Mouse (Mus musculus): ENCODE measurements around the gene Tgfbr1. TPM values are rescaled to one million over a fixed set of nuclear protein-coding genes. Genes with fewer than 3 reads are reported as not detected.
A peak's percentile ranks its signal among the peaks of the same experiment; 100 is the strongest.

Gene Tgfbr1
- polyA plus RNA-seq, 1 experiment, result 1.7 TPM

- Histone ChIP-seq H3K4me3 (ENCODE audit: low read depth, low read length) (no peak overlapping the region), H3K4me1 (ENCODE audit: control insufficient read depth, insufficient read depth, insufficient read length, low read length) (peaks cover 14% of the 10 kb centered on the region; the same call in 1 of the 2 replicates), H3K27ac (ENCODE audit: insufficient read depth, low read depth, low read length) (no peak overlapping the region), H3K27me3 (ENCODE audit: control insufficient read depth, insufficient read depth, low read length) (no peaks in the 10 kb centered on the region), H3K36me3 (ENCODE audit: control insufficient read depth, insufficient read depth, low read length) (no peaks in the 10 kb centered on the region)
- WGBS, result 79% methylated on average over 14 of the region's 14 CpGs
- TF ChIP-seq CTCF (IDR thresholded peaks at IDR 0.05; ENCODE audit: extremely low read depth, insufficient read length, insufficient replicate concordance, low read depth, low read length), result no peak
- no peak for TF ChIP-seq POLR2A (IDR thresholded peaks at IDR 0.05; ENCODE audit: low read depth, low read length)
These were observed 40.3 kb upstream of the Tgfbr1 start for GRCm38 (mm10) chr4:47312676-47313075.

GRCm38 (mm10) chr4:47313710-47314410, 39.2 kb upstream of the Tgfbr1 start:
- H3K36me3 ChIP-seq (ENCODE audit: control insufficient read depth, insufficient read depth, low read length), result no peaks in the 10 kb centered on the region
- H3K27ac ChIP-seq (ENCODE audit: insufficient read depth, low read depth, low read length), result peak overlapping the region; percentile 41
- peaks cover 14% of the 10 kb centered on the region for H3K4me1 ChIP-seq (ENCODE audit: control insufficient read depth, insufficient read depth, insufficient read length, low read length)
- TF ChIP-seq POLR2A (IDR thresholded peaks at IDR 0.05; ENCODE audit: low read depth, low read length) (no peak), CTCF (IDR thresholded peaks at IDR 0.05; ENCODE audit: extremely low read depth, insufficient read length, insufficient replicate concordance, low read depth, low read length) (no peak)
- no peak overlapping the region for H3K4me3 ChIP-seq (ENCODE audit: low read depth, low read length)
- H3K27me3 ChIP-seq (ENCODE audit: control insufficient read depth, insufficient read depth, low read length), result no peaks in the 10 kb centered on the region
- 67% methylated on average over 8 of the region's 8 CpGs for WGBS

GRCm38 (mm10) chr4:47315458-47315857, 37.6 kb upstream of the Tgfbr1 start:
- H3K4me3 ChIP-seq (ENCODE audit: low read depth, low read length), result no peak overlapping the region
- TF ChIP-seq CTCF (IDR thresholded peaks at IDR 0.05; ENCODE audit: extremely low read depth, insufficient read length, insufficient replicate concordance, low read depth, low read length), result no peak
- no peak for TF ChIP-seq POLR2A (IDR thresholded peaks at IDR 0.05; ENCODE audit: low read depth, low read length)
- H3K27ac ChIP-seq (ENCODE audit: insufficient read depth, low read depth, low read length), result peak overlapping the region; percentile 47; the same call in 1 of the 2 replicates
- WGBS, result 60% methylated on average over 2 of the region's 2 CpGs
- peaks cover 13% of the 10 kb centered on the region for H3K4me1 ChIP-seq (ENCODE audit: control insufficient read depth, insufficient read depth, insufficient read length, low read length)
- H3K36me3 ChIP-seq (ENCODE audit: control insufficient read depth, insufficient read depth, low read length), result no peaks in the 10 kb centered on the region
- no peaks in the 10 kb centered on the region for H3K27me3 ChIP-seq (ENCODE audit: control insufficient read depth, insufficient read depth, low read length)

GRCm38 (mm10) chr4:47316432-47316831, 36.6 kb upstream of the Tgfbr1 start:
- Histone ChIP-seq H3K27me3 (ENCODE audit: control insufficient read depth, insufficient read depth, low read length) (no peaks in the 10 kb centered on the region), H3K27ac (ENCODE audit: insufficient read depth, low read depth, low read length) (0 out of 2 replicates have a peak overlapping the region, but pooled peaks have one; percentile 23), H3K4me1 (ENCODE audit: control insufficient read depth, insufficient read depth, insufficient read length, low read length) (peaks cover 7% of the 10 kb centered on the region), H3K36me3 (ENCODE audit: control insufficient read depth, insufficient read depth, low read length) (no peaks in the 10 kb centered on the region), H3K4me3 (ENCODE audit: low read depth, low read length) (no peak overlapping the region)
- 72% methylated on average over 6 of the region's 6 CpGs for WGBS
- no peak for TF ChIP-seq CTCF (IDR thresholded peaks at IDR 0.05; ENCODE audit: extremely low read depth, insufficient read length, insufficient replicate concordance, low read depth, low read length)
- TF ChIP-seq POLR2A (IDR thresholded peaks at IDR 0.05; ENCODE audit: low read depth, low read length), result no peak

GRCm38 (mm10) chr4:47319561-47320321, 33.3 kb upstream of the Tgfbr1 start:
- Histone ChIP-seq H3K4me3 (ENCODE audit: low read depth, low read length) (no peak overlapping the region), H3K27ac (ENCODE audit: insufficient read depth, low read depth, low read length) (peak overlapping the region; percentile 70), H3K4me1 (ENCODE audit: control insufficient read depth, insufficient read depth, insufficient read length, low read length) (peaks cover 3% of the 10 kb centered on the region), H3K36me3 (ENCODE audit: control insufficient read depth, insufficient read depth, low read length) (no peaks in the 10 kb centered on the region), H3K27me3 (ENCODE audit: control insufficient read depth, insufficient read depth, low read length) (no peaks in the 10 kb centered on the region)
- 78% methylated on average over 10 of the region's 10 CpGs for WGBS
- TF ChIP-seq POLR2A (IDR thresholded peaks at IDR 0.05; ENCODE audit: low read depth, low read length), result no peak
- TF ChIP-seq CTCF (IDR thresholded peaks at IDR 0.05; ENCODE audit: extremely low read depth, insufficient read length, insufficient replicate concordance, low read depth, low read length), result no peak

- peaks cover 3% of the 10 kb centered on the region for H3K4me1 ChIP-seq (ENCODE audit: control insufficient read depth, insufficient read depth, insufficient read length, low read length)
- WGBS, result 66% methylated on average over 3 of the region's 3 CpGs
- no peak overlapping the region for H3K27ac ChIP-seq (ENCODE audit: insufficient read depth, low read depth, low read length)
- no peak for TF ChIP-seq CTCF (IDR thresholded peaks at IDR 0.05; ENCODE audit: extremely low read depth, insufficient read length, insufficient replicate concordance, low read depth, low read length)
- no peak for TF ChIP-seq POLR2A (IDR thresholded peaks at IDR 0.05; ENCODE audit: low read depth, low read length)
- H3K27me3 ChIP-seq (ENCODE audit: control insufficient read depth, insufficient read depth, low read length), result no peaks in the 10 kb centered on the region
- H3K36me3 ChIP-seq (ENCODE audit: control insufficient read depth, insufficient read depth, low read length), result no peaks in the 10 kb centered on the region
- H3K4me3 ChIP-seq (ENCODE audit: low read depth, low read length), result no peak overlapping the region
These were observed 30.7 kb upstream of the Tgfbr1 start for GRCm38 (mm10) chr4:47322315-47322714.

- no peaks in the 10 kb centered on the region for H3K36me3 ChIP-seq (ENCODE audit: control insufficient read depth, insufficient read depth, low read length)
- no peak for TF ChIP-seq POLR2A (IDR thresholded peaks at IDR 0.05; ENCODE audit: low read depth, low read length)
- no peak for TF ChIP-seq CTCF (IDR thresholded peaks at IDR 0.05; ENCODE audit: extremely low read depth, insufficient read length, insufficient replicate concordance, low read depth, low read length)
- 74% methylated on average over 1 of the region's 1 CpGs for WGBS
- no peak overlapping the region for H3K4me3 ChIP-seq (ENCODE audit: low read depth, low read length)
- peaks cover 3% of the 10 kb centered on the region; the same call in 1 of the 2 replicates for H3K4me1 ChIP-seq (ENCODE audit: control insufficient read depth, insufficient read depth, insufficient read length, low read length)
- no peak overlapping the region for H3K27ac ChIP-seq (ENCODE audit: insufficient read depth, low read depth, low read length)
- no peaks in the 10 kb centered on the region for H3K27me3 ChIP-seq (ENCODE audit: control insufficient read depth, insufficient read depth, low read length)
These were observed 28.8 kb upstream of the Tgfbr1 start for GRCm38 (mm10) chr4:47324206-47324605.

Measured in small intestine, adult 2 months (tissue).